Mouse (Mus musculus): ENCODE data around the gene Chchd2. TPM values are rescaled to one million over a fixed set of nuclear protein-coding genes. Genes with fewer than 3 reads are reported as not detected.

Gene Chchd2
- total RNA-seq, 2 experiments from 2014 or later: 757 to 792 TPM

- DNase-seq: peak; percentile 21
Measured at GRCm38 (mm10) chr5:129877731-129878455, 9.4 kb downstream of the Chchd2 start.

GRCm38 (mm10) chr5:129875098-129875497 is 12.2 kb downstream of the Chchd2 start:
- no peak for DNase-seq

DNA sequence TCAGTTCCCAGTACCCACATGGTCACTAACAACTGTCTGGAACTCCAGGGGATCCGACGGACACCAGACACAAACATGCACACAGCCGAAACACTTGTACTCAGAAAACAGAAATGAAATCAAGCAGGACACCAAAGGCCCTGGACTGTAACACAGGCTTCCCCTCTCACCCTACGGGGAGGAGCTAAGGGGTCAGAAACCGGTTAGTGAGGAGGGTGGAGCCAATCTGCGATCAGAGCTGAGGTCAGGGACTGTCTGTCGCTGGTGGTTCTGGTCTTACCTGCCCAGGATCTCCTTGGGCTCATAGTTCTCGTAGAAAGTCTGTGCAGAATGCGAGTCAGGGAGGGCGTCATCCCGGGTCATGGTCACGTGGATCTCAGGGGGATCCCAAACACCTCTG is 13.3 kb downstream of the Chchd2 start:
- no peak for DNase-seq

GRCm38 (mm10) chr5:129871238-129871637 is 16.0 kb downstream of the Chchd2 start:
- DNase-seq: no peak

GRCm38 (mm10) chr5:129869238-129869995 is 17.9 kb downstream of the Chchd2 start:
- no peak for DNase-seq

- DNase-seq: no peak
Measured at GRCm38 (mm10) chr5:129865841-129866240, 21.4 kb downstream of the Chchd2 start.

- peak; percentile 63 for DNase-seq
Measured at GRCm38 (mm10) chr5:129864467-129864866, 22.8 kb downstream of the Chchd2 start.

DNA sequence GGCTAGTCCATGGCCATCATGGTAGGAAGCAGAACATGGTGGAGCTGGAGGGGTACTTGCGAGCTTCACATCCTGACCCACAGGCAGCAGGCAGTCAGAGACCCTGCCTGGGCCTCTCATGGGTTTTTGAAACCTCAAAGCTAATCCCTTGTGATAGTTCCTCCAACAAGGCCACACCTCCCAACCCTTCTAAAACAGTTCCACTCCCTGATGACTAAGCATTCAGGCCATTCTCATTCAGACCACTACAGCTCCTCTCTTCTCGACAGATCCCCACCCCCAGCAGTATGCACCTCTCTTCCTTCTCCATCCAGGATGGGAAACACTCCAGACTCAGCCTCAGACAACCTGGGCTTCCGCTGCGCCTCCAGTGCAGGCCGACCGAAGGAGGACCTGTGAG is 24.9 kb downstream of the Chchd2 start:
- DNase-seq: no peak

DNA sequence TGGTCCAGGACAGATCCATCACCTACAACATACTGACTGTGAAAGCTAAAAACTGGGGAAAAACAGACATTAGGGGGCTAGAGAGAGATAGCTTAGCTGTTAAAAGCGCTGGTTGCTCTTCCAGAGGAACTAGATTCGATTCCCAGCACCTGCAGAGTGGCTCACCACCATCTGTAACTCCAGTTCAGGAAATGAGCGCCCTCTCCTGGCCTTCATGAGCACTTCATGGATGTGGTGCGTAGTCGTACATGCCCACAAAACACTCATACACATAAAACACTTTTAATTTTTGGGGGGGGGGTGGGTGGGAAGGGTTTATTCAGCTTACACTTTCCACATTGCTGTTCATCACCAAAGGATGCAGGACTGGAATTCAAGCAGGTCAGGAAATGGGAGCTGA is 30.9 kb downstream of the Chchd2 start:
- DNase-seq: no peak

DNA sequence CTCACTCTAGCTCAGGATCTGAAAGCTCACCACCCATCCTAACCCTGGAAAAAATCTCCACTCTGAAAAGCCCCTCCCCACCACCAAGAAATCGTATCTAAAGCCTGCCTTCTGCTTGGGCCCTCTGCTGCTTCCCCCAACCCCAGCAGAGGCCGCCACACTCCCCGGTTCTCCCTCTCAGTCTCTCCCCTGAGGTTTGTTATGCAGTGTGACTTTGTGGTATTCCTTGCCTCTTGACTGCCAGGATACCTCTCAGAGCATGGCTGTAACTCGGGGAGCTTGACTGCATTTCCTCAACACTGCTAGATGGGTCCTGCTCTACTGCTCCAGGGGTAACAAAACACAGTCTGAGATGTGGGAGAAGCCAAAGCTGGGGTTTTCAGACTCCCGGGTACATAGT is 32.1 kb downstream of the Chchd2 start:
- DNase-seq: no peak

DNA sequence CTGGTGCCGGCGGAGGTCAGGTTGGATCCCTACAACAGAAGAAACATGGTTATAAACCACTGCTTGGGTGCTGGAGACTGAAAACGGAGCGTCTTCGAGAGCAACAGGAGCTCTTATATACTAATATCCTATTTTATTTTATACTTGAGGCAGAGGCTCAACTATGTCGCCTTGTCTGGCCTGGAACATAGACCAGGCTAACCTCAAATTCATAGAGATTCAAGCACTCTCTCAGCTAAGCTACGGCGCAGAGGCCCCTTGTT is 39.8 kb downstream of the Chchd2 start:
- DNase-seq: no peak

GRCm38 (mm10) chr5:129846752-129847557 is 40.3 kb downstream of the Chchd2 start, which contains the start of gene Sumf2:
TSS of gene Sumf2 (plus strand) at chr5:129846986.
- peak; percentile 97 for DNase-seq

DNA sequence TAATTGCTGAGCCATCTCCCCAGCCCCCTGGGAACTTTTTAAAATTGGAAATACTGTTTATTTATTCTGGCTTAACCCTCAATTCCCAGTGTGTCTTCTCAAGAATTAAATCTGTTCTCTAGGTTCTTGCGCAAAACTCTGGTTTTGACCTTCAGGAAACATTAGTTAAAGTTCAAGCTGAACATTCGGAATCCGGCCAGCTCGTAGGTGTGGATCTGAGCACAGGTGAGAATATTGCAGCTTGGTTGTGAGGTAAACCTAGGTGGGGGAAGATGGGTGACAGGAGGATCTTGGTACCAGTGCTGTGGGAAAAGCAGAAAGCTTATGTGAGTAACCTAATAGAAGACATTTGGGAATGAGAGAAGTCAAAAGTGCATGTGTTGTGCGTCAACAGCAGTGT is 42.4 kb downstream of the Chchd2 start:
- DNase-seq: no peak

Other genes starting within 250 kb of the Chchd2 start
- gene Zfp11, start 217.4 kb downstream of the Chchd2 start, total RNA-seq (2021): 1 to 10 TPM; 4.5 to 4.6 TPM
- not detected for gene Sept14, start 179.0 kb downstream of the Chchd2 start, total RNA-seq (2021)
- 10 to 100 TPM; 77.2 to 87.1 TPM for gene Mrps17, start 172.0 kb downstream of the Chchd2 start, total RNA-seq (2021)
- gene Nipsnap2, start 162.4 kb downstream of the Chchd2 start, total RNA-seq (2021): 100 to 1,000 TPM; 478 to 526 TPM
- gene Psph, start 100.0 kb downstream of the Chchd2 start, total RNA-seq (2021): 10 to 100 TPM; 13.0 to 14.7 TPM
- gene Sumf2, start 40.5 kb downstream of the Chchd2 start, total RNA-seq (2021): 10 to 100 TPM; 13.0 to 13.7 TPM
- gene Zbed5, start 8.3 kb upstream of the Chchd2 start, total RNA-seq (2021): 1 to 10 TPM; 1.2 to 1.3 TPM
- 1 to 10 TPM; 2.8 to 3.1 TPM for gene Phkg1, start 11.1 kb upstream of the Chchd2 start, total RNA-seq (2021)
- gene Nupr1l, start 21.1 kb upstream of the Chchd2 start, total RNA-seq (2021): 1 to 10 TPM in 1 of 2 experiments, not detected in 1; 1.9 TPM
- 10 to 100 TPM; 22.6 TPM for gene Vkorc1l1, start 54.5 kb upstream of the Chchd2 start, total RNA-seq (2021)
- 10 to 100 TPM; 26.6 to 26.8 TPM for gene Gusb, start 115.6 kb upstream of the Chchd2 start, total RNA-seq (2021)
- gene Asl, start 141.8 kb upstream of the Chchd2 start, total RNA-seq (2021): 10 to 100 TPM; 15.1 to 17.6 TPM
- 10 to 100 TPM; 14.8 to 15.7 TPM for gene Crcp, start 141.8 kb upstream of the Chchd2 start, total RNA-seq (2021)
- 10 to 100 TPM; 15.7 to 16.9 TPM for gene Tpst1, start 185.9 kb upstream of the Chchd2 start, total RNA-seq (2021)

All from heart, postnatal 4 days (tissue).